Comparison of ENCODE assay signal across 14 mouse cellular contexts in the genomic region with DNA sequence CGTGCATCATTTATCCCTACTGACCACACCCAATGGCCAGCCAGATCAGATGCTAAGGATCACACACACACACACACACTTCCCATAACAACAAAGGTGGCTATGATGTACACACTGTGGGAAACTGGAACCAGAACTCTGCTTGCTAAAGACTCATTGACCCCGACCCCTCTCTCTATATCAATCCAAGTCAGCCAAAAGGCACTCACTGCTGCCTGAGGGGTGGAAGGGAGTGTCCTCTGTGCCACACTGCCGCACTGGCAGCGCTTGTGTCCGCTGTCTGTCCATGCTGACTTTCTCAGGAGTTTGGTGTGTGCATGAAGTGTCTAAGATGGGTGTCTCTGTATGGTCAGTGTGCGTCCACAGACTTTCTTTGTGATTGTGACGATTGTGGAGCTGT. TPM values are rescaled to one million over a fixed set of nuclear protein-coding genes. Genes with fewer than 3 reads are reported as not detected.
DNase-seq lines count a peak whose midpoint lies in the region; ATAC-seq and TF ChIP-seq lines count a peak whose summit lies in the region.
"Had no signal": no experiment of that assay in that cellular context is flagged by ENCODE, and none has a peak within 500 bp of the region (broad histone marks: within the 10 kb centered on the region; RNA-seq: fewer than 3 reads in every experiment).

No protein-coding gene starts in this region.

- no peak for DNase-seq in forebrain, embryonic 10.5 days (ENCODE audit: extremely low spot score, low spot score)
- DNase-seq in hindbrain, postnatal 0 days (ENCODE audit: low spot score), result no peak
- DNase-seq in adrenal gland, adult 2 months, result no peak
- no peak for DNase-seq in embryo, embryonic 10 days (ENCODE audit: low spot score)
- DNase-seq: heart, adult 11 months; kidney, postnatal 36 days; lung, adult 2 months had no signal

- no peak for ATAC-seq in forebrain, embryonic 16.5 days
- ATAC-seq in hindbrain, postnatal 0 days, result peak; percentile 11; the same call in 1 of the 2 replicates
- ATAC-seq in hindbrain, embryonic 12.5 days (ENCODE audit: low FRiP score), result no peak
- ATAC-seq in forebrain, embryonic 15.5 days (replicated peaks), result no peak
- ATAC-seq in midbrain, embryonic 16.5 days, result no peak

- H3K27ac ChIP-seq in forebrain, embryonic 10.5 days, result no peak overlapping the region
- no peak overlapping the region for H3K27ac ChIP-seq in forebrain, embryonic 16.5 days (ENCODE audit: low read length)
- H3K27ac ChIP-seq in hindbrain, postnatal 0 days, result no peak overlapping the region
- no peak overlapping the region for H3K27ac ChIP-seq in hindbrain, embryonic 12.5 days
- H3K27ac ChIP-seq in forebrain, embryonic 15.5 days (replicated peaks), result no peak overlapping the region
- H3K27ac ChIP-seq in midbrain, embryonic 16.5 days (ENCODE audit: low read length), result no peak overlapping the region
- H3K27ac ChIP-seq: limb, embryonic 15.5 days had no signal

- TF ChIP-seq CTCF in hindbrain, postnatal 0 days (IDR thresholded peaks at IDR 0.05; ENCODE audit: low read depth), result no peak

- H3K27me3 ChIP-seq in forebrain, embryonic 10.5 days (ENCODE audit: poor library complexity, severe bottlenecking), result peaks cover 100% of the 10 kb centered on the region
- H3K27me3 ChIP-seq in forebrain, embryonic 16.5 days (replicated peaks; ENCODE audit: control insufficient read depth, insufficient read depth, low read length), result peaks cover 75% of the 10 kb centered on the region
- peaks cover 30% of the 10 kb centered on the region for H3K27me3 ChIP-seq in hindbrain, postnatal 0 days (ENCODE audit: insufficient read depth, low read length)
- H3K27me3 ChIP-seq in hindbrain, embryonic 12.5 days, result peaks cover 92% of the 10 kb centered on the region
- H3K27me3 ChIP-seq in forebrain, embryonic 15.5 days, result peaks cover 78% of the 10 kb centered on the region
- H3K27me3 ChIP-seq in midbrain, embryonic 16.5 days (ENCODE audit: control insufficient read depth, insufficient read depth, low read depth, low read length), result peaks cover 44% of the 10 kb centered on the region

- H3K9me3 ChIP-seq in forebrain, embryonic 10.5 days, result no peaks in the 10 kb centered on the region
- no peaks in the 10 kb centered on the region for H3K9me3 ChIP-seq in forebrain, embryonic 16.5 days (ENCODE audit: control insufficient read depth, low read length)
- no peaks in the 10 kb centered on the region for H3K9me3 ChIP-seq in hindbrain, postnatal 0 days (ENCODE audit: low read length)
- no peaks in the 10 kb centered on the region for H3K9me3 ChIP-seq in hindbrain, embryonic 12.5 days (replicated peaks)
- H3K9me3 ChIP-seq in forebrain, embryonic 15.5 days, result no peaks in the 10 kb centered on the region
- no peaks in the 10 kb centered on the region for H3K9me3 ChIP-seq in midbrain, embryonic 16.5 days (replicated peaks; ENCODE audit: control insufficient read depth, low read length, poor library complexity, severe bottlenecking)
- H3K9me3 ChIP-seq: limb, embryonic 15.5 days had no signal

- H3K4me1 ChIP-seq in forebrain, embryonic 10.5 days, result peaks cover 55% of the 10 kb centered on the region
- peaks cover 8% of the 10 kb centered on the region for H3K4me1 ChIP-seq in forebrain, embryonic 16.5 days (replicated peaks; ENCODE audit: control insufficient read depth, insufficient read depth, low read length)
- H3K4me1 ChIP-seq in hindbrain, postnatal 0 days (ENCODE audit: insufficient read depth, low read length), result no peaks in the 10 kb centered on the region
- peaks cover 32% of the 10 kb centered on the region for H3K4me1 ChIP-seq in hindbrain, embryonic 12.5 days
- peaks cover 12% of the 10 kb centered on the region for H3K4me1 ChIP-seq in forebrain, embryonic 15.5 days
- H3K4me1 ChIP-seq in midbrain, embryonic 16.5 days (ENCODE audit: control insufficient read depth, insufficient read depth, low read length), result peaks cover 13% of the 10 kb centered on the region

- peak overlapping the region; percentile 55; the same call in 1 of the 2 replicates for H3K4me3 ChIP-seq in forebrain, embryonic 10.5 days
- H3K4me3 ChIP-seq in forebrain, embryonic 16.5 days (replicated peaks; ENCODE audit: low read length), result no peak overlapping the region
- no peak overlapping the region for H3K4me3 ChIP-seq in hindbrain, postnatal 0 days (ENCODE audit: low read length)
- no peak overlapping the region for H3K4me3 ChIP-seq in hindbrain, embryonic 12.5 days
- H3K4me3 ChIP-seq in forebrain, embryonic 15.5 days, result no peak overlapping the region; the same call in 1 of the 2 replicates
- H3K4me3 ChIP-seq in midbrain, embryonic 16.5 days (ENCODE audit: low read depth, low read length), result no peak overlapping the region

- 8% methylated on average over 7 of the region's 7 CpGs for WGBS in forebrain, embryonic 10.5 days
- 6% methylated on average over 7 of the region's 7 CpGs for WGBS in forebrain, embryonic 16.5 days
- 11% methylated on average over 7 of the region's 7 CpGs for WGBS in hindbrain, postnatal 0 days
- 7% methylated on average over 7 of the region's 7 CpGs for WGBS in hindbrain, embryonic 12.5 days
- 6% methylated on average over 7 of the region's 7 CpGs for WGBS in forebrain, embryonic 15.5 days
- 7% methylated on average over 7 of the region's 7 CpGs for WGBS in midbrain, embryonic 16.5 days

- H3K9ac ChIP-seq in forebrain, embryonic 16.5 days (replicated peaks; ENCODE audit: low read depth, low read length), result no peak overlapping the region
- no peak overlapping the region; the same call in 1 of the 2 replicates for H3K9ac ChIP-seq in hindbrain, postnatal 0 days (replicated peaks; ENCODE audit: low read length)
- H3K9ac ChIP-seq in hindbrain, embryonic 12.5 days, result no peak overlapping the region
- no peak overlapping the region for H3K9ac ChIP-seq in forebrain, embryonic 15.5 days (replicated peaks)
- no peak overlapping the region for H3K9ac ChIP-seq in midbrain, embryonic 16.5 days (ENCODE audit: low read depth, low read length)

- no peaks in the 10 kb centered on the region for H3K36me3 ChIP-seq in forebrain, embryonic 10.5 days (replicated peaks)
- H3K36me3 ChIP-seq in forebrain, embryonic 16.5 days (ENCODE audit: control insufficient read depth, insufficient read depth), result no peaks in the 10 kb centered on the region
- H3K36me3 ChIP-seq in hindbrain, postnatal 0 days (ENCODE audit: insufficient read depth, low read length), result no peaks in the 10 kb centered on the region
- H3K36me3 ChIP-seq in hindbrain, embryonic 12.5 days, result no peaks in the 10 kb centered on the region
- no peaks in the 10 kb centered on the region for H3K36me3 ChIP-seq in forebrain, embryonic 15.5 days
- H3K36me3 ChIP-seq in midbrain, embryonic 16.5 days (ENCODE audit: control insufficient read depth, insufficient read depth, low read length), result no peaks in the 10 kb centered on the region
- H3K36me3 ChIP-seq: limb, embryonic 15.5 days had no signal

- H3K4me2 ChIP-seq in forebrain, embryonic 16.5 days (ENCODE audit: low read length), result no peak overlapping the region; the same call in 1 of the 2 replicates
- no peak overlapping the region for H3K4me2 ChIP-seq in hindbrain, postnatal 0 days (ENCODE audit: low read depth, low read length)
- no peak overlapping the region for H3K4me2 ChIP-seq in hindbrain, embryonic 12.5 days (replicated peaks)
- peak overlapping the region; percentile 94 for H3K4me2 ChIP-seq in forebrain, embryonic 15.5 days (replicated peaks)
- H3K4me2 ChIP-seq in midbrain, embryonic 16.5 days (ENCODE audit: low read length), result peak overlapping the region; percentile 76

RNA-seq across cellular contexts. Expression of a gene that starts 22.3 kb away (rescaled TPM):
- 1.7 and 2.3 TPM in 2 replicates for polyA plus RNA-seq in forebrain, embryonic 10.5 days (2016; fragmentation: Nextera tagmentation; extraction: Ambion mirVana)
- polyA plus RNA-seq in forebrain, embryonic 16.5 days (2015; fragmentation: Nextera tagmentation; extraction: Ambion mirVana), result 0.10 TPM in 1 of 2 replicates, not detected in the other
- 3.3 and 4.5 TPM in 2 replicates for total RNA-seq in hindbrain, postnatal 0 days (2014; rRNA removed)
- 3.9 and 4.3 TPM in 2 replicates for polyA plus RNA-seq in hindbrain, postnatal 0 days (2015; fragmentation: Nextera tagmentation; extraction: Ambion mirVana)
- polyA plus RNA-seq in hindbrain, embryonic 12.5 days (2016; fragmentation: Nextera tagmentation; extraction: Ambion mirVana), result 10.1 and 14.7 TPM in 2 replicates
- polyA plus RNA-seq in forebrain, embryonic 15.5 days (2015; fragmentation: Nextera tagmentation; extraction: Ambion mirVana), result 0.23 TPM in 1 of 2 replicates, not detected in the other
- 6.1 and 12.0 TPM in 2 replicates for polyA plus RNA-seq in midbrain, embryonic 16.5 days (2015; fragmentation: Nextera tagmentation; extraction: Ambion mirVana)
- not detected for total RNA-seq in adrenal gland, adult 2 months (2021)
- not detected in 2 replicates for polyA plus RNA-seq in adrenal gland, adult 2 months (2012; rRNA removed)
- total RNA-seq: adrenal gland, adult 18-20 months had no signal
- polyA plus RNA-seq: inflammation-experienced regulatory T-cells, adult 6 months; lung, adult 2 months had no signal

RNA-seq across cellular contexts. Expression of a gene that starts 55.7 kb away (rescaled TPM):
- 1.9 and 2.3 TPM in 2 replicates for polyA plus RNA-seq in forebrain, embryonic 10.5 days (2016; fragmentation: Nextera tagmentation; extraction: Ambion mirVana)
- polyA plus RNA-seq in forebrain, embryonic 16.5 days (2015; fragmentation: Nextera tagmentation; extraction: Ambion mirVana), result 12.7 and 17.1 TPM in 2 replicates
- 17.6 and 48.1 TPM in 2 replicates for total RNA-seq in hindbrain, postnatal 0 days (2014; rRNA removed)
- polyA plus RNA-seq in hindbrain, postnatal 0 days (2015; fragmentation: Nextera tagmentation; extraction: Ambion mirVana), result 23.2 and 25.2 TPM in 2 replicates
- 7.3 and 7.7 TPM in 2 replicates for polyA plus RNA-seq in hindbrain, embryonic 12.5 days (2016; fragmentation: Nextera tagmentation; extraction: Ambion mirVana)
- polyA plus RNA-seq in forebrain, embryonic 15.5 days (2015; fragmentation: Nextera tagmentation; extraction: Ambion mirVana), result 11.0 and 12.7 TPM in 2 replicates
- 25.9 and 27.3 TPM in 2 replicates for polyA plus RNA-seq in midbrain, embryonic 16.5 days (2015; fragmentation: Nextera tagmentation; extraction: Ambion mirVana)
- total RNA-seq in adrenal gland, adult 2 months (2021), result 1 to 10 TPM; 3.7 to 4.8 TPM
- 4.7 and 8.0 TPM in 2 replicates for polyA plus RNA-seq in adrenal gland, adult 2 months (2012; rRNA removed)

Comparison
In these comparisons a context has a peak if more than half of its experiments do, and no peak if none do; other contexts are left out.
1. H3K4me2 ChIP-seq: peak in forebrain, embryonic 15.5 days (single experiment) and midbrain, embryonic 16.5 days (single experiment); none in forebrain, embryonic 16.5 days (single experiment), hindbrain, postnatal 0 days (single experiment) and hindbrain, embryonic 12.5 days (single experiment).